Mouse (Mus musculus): Measurements from ENCODE around the gene Wnt10b. TPM values are rescaled to one million over a fixed set of nuclear protein-coding genes. Genes with fewer than 3 reads are reported as not detected.
A peak's percentile ranks its signal among the peaks of the same experiment; 100 is the strongest.
"Not testable (repeated sequence)": the region's sequence is repeated elsewhere in the genome, so short reads cannot be mapped to it uniquely, and the experiment has no call there.

The Wnt10b gene
- total and polyA plus RNA-seq, 2 experiments from 2014 or later, result 1.4 TPM; not detected in 1

DNA sequence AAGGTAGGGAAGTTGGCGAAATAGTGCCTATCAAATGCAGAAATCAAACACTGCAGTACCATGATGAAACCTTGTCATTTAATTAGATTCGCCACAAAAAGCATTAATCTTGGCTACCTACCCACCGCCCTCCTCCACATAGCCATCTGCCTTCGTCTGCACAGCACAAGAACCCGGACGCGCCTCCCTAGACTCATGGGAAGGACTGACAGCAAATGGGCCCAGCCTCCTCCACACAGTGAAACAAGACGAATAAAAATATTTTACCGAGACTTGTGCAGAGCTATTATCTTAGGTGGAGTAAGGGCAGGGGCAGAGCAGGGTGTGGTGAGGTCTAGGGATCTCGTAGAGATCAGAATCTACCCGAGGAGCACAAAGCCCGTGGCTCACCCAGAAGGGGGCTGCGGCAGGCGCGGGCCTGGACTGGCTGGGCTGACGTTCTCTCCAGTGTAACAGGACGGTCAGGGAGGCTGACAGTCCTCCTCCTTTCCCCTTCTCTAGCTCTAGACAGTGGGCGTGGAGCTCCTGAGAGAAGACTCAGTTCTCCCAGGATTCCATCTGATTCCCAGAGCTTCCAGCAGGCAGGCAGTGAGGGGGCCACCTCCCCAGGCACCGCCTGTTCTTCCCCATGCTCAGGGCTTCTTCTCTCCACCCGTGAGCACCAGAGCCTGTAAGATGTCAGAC lies 34.9 kb upstream of the Wnt10b start:
- TF ChIP-seq CTCF (IDR thresholded peaks at IDR 0.05; ENCODE audit: low read depth), result no peak
- Histone ChIP-seq H3K4me3 (ENCODE audit: low read length) (no peak overlapping the region), H3K4me1 (ENCODE audit: insufficient read depth, low read length) (peaks cover 8% of the 10 kb centered on the region; the same call in 1 of the 2 replicates), H3K9ac (replicated peaks; ENCODE audit: low read length) (no peak overlapping the region), H3K27ac (no peak overlapping the region), H3K4me2 (ENCODE audit: low read depth, low read length) (no peak overlapping the region), H3K27me3 (ENCODE audit: insufficient read depth, low read length) (peaks cover 13% of the 10 kb centered on the region), H3K9me3 (ENCODE audit: low read length) (no peaks in the 10 kb centered on the region), H3K36me3 (ENCODE audit: insufficient read depth, low read length) (peaks cover 15% of the 10 kb centered on the region; the same call in 1 of the 2 replicates)
- DNase-seq (ENCODE audit: low spot score) (no peak), ATAC-seq (no peak)
- 81% methylated on average over 20 of the region's 20 CpGs for WGBS

DNA sequence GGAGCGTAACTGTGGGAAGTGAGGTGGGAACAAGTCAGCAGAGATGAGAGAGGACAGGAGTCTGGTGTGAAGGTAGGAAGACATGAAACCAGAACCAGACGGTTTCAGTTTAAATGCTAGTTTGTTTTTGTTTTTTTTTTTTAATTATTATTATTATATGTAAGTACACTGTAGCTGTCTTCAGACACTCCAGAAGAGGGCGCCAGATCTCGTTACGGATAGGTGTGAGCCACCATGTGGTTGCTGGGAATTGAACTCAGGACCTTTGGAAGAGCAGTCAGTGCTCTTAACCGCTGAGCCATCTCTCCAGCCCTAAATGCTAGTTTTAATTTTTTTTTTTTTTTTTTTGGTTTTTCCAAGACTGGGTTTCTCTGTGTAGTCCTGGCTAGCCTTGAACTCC lies 32.3 kb upstream of the Wnt10b start:
- H3K27me3 ChIP-seq (ENCODE audit: insufficient read depth, low read length), result peaks cover 31% of the 10 kb centered on the region
- 72% methylated on average over 6 of the region's 6 CpGs for WGBS

GRCm38 (mm10) chr15:98809390-98809789 lies 31.4 kb upstream of the Wnt10b start, which contains the start of gene Ddn:
Ddn (minus strand) TSS chr15:98809490.
- Histone ChIP-seq H3K4me2 (ENCODE audit: low read depth, low read length) (peak within 1 kb of the TSS; percentile 70), H3K36me3 (ENCODE audit: insufficient read depth, low read length) (0 out of 2 replicates have a peak, but pooled peaks cover 6% of the 10 kb centered on the region), H3K9ac (replicated peaks; ENCODE audit: low read length) (peak within 1 kb of the TSS; percentile 34; the same call in 1 of the 2 replicates), H3K4me3 (ENCODE audit: low read length) (peak within 1 kb of the TSS; percentile 50), H3K27ac (no peak within 1 kb of the TSS), H3K4me1 (ENCODE audit: insufficient read depth, low read length) (peaks cover 25% of the 10 kb centered on the region; the same call in 1 of the 2 replicates), H3K27me3 (ENCODE audit: insufficient read depth, low read length) (peaks cover 39% of the 10 kb centered on the region), H3K9me3 (ENCODE audit: low read length) (no peaks in the 10 kb centered on the region)
- WGBS, result 40% methylated on average over 3 of the region's 3 CpGs
- no peak for TF ChIP-seq CTCF (IDR thresholded peaks at IDR 0.05; ENCODE audit: low read depth)
- ATAC-seq (no peak), DNase-seq (ENCODE audit: low spot score) (no peak)

More for the DNA sequence above, 32.3 kb upstream of the Wnt10b start:
- not testable (repeated sequence) for H3K9me3 ChIP-seq (ENCODE audit: low read length); H3K4me2 ChIP-seq (ENCODE audit: low read depth, low read length); DNase-seq (ENCODE audit: low spot score); H3K4me3 ChIP-seq (ENCODE audit: low read length); H3K27ac ChIP-seq; H3K36me3 ChIP-seq (ENCODE audit: insufficient read depth, low read length); H3K9ac ChIP-seq (replicated peaks; ENCODE audit: low read length); ATAC-seq
- peaks cover 25% of the 10 kb centered on the region; the same call in 1 of the 2 replicates for H3K4me1 ChIP-seq (ENCODE audit: insufficient read depth, low read length)
- TF ChIP-seq CTCF (IDR thresholded peaks at IDR 0.05; ENCODE audit: low read depth), result peak; percentile 24; the same call in 1 of the 2 replicates

GRCm38 (mm10) chr15:98808651-98809134 lies 30.7 kb upstream of the Wnt10b start:
- peak overlapping the region; percentile 50; the same call in 1 of the 2 replicates for H3K4me3 ChIP-seq (ENCODE audit: low read length)
- no peak for TF ChIP-seq CTCF (IDR thresholded peaks at IDR 0.05; ENCODE audit: low read depth)
- no peaks in the 10 kb centered on the region for H3K9me3 ChIP-seq (ENCODE audit: low read length)
- peaks cover 42% of the 10 kb centered on the region for H3K27me3 ChIP-seq (ENCODE audit: insufficient read depth, low read length)
- H3K4me1 ChIP-seq (ENCODE audit: insufficient read depth, low read length), result peaks cover 25% of the 10 kb centered on the region; the same call in 1 of the 2 replicates
- peak overlapping the region; percentile 34; the same call in 1 of the 2 replicates for H3K9ac ChIP-seq (replicated peaks; ENCODE audit: low read length)
- DNase-seq (ENCODE audit: low spot score) (peak; percentile 45), ATAC-seq (no peak)
- peak overlapping the region; percentile 70 for H3K4me2 ChIP-seq (ENCODE audit: low read depth, low read length)
- H3K36me3 ChIP-seq (ENCODE audit: insufficient read depth, low read length), result 0 out of 2 replicates have a peak, but pooled peaks cover under 1% of the 10 kb centered on the region
- WGBS, result 7% methylated on average over 6 of the region's 6 CpGs
- H3K27ac ChIP-seq, result no peak overlapping the region

GRCm38 (mm10) chr15:98807895-98808650 lies 30.1 kb upstream of the Wnt10b start:
- no peak overlapping the region for H3K27ac ChIP-seq

More at GRCm38 (mm10) chr15:98807895-98808650, 30.1 kb upstream of the Wnt10b start:
- H3K36me3 ChIP-seq (ENCODE audit: insufficient read depth, low read length), result no peaks in the 10 kb centered on the region
- no peak for TF ChIP-seq CTCF (IDR thresholded peaks at IDR 0.05; ENCODE audit: low read depth)
- H3K4me2 ChIP-seq (ENCODE audit: low read depth, low read length), result peak overlapping the region; percentile 70
- peaks cover 25% of the 10 kb centered on the region; the same call in 1 of the 2 replicates for H3K4me1 ChIP-seq (ENCODE audit: insufficient read depth, low read length)
- H3K27me3 ChIP-seq (ENCODE audit: insufficient read depth, low read length), result peaks cover 48% of the 10 kb centered on the region
- peak; percentile 58 for ATAC-seq
- peak overlapping the region; percentile 50 for H3K4me3 ChIP-seq (ENCODE audit: low read length)
- WGBS, result under 1% methylated on average over 33 of the region's 34 CpGs
- DNase-seq (ENCODE audit: low spot score), result peak; percentile 85
- H3K9me3 ChIP-seq (ENCODE audit: low read length), result no peaks in the 10 kb centered on the region
- peak overlapping the region; percentile 34 for H3K9ac ChIP-seq (replicated peaks; ENCODE audit: low read length)

Measured in hindbrain, postnatal 0 days (tissue).